In genomic region chr17:48280943-48281738, GRCm38 (mm10) we compare ENCODE assay signal across 8 mouse cellular contexts. TPM values are rescaled to one million over a fixed set of nuclear protein-coding genes. Genes with fewer than 3 reads are reported as not detected.
DNase-seq lines count a peak whose midpoint lies in the region; ATAC-seq and TF ChIP-seq lines count a peak whose summit lies in the region.

No protein-coding gene starts in this region.

- 31% methylated on average over 18 of the region's 18 CpGs for WGBS in heart, postnatal 0 days
- WGBS in embryonic facial prominence, embryonic 12.5 days: 20% methylated on average over 18 of the region's 18 CpGs
- 19% methylated on average over 18 of the region's 18 CpGs for WGBS in intestine, embryonic 16.5 days
- 23% methylated on average over 18 of the region's 18 CpGs for WGBS in midbrain, postnatal 0 days

- no peak for TF ChIP-seq CTCF in heart, postnatal 0 days (IDR thresholded peaks at IDR 0.05; ENCODE audit: low read depth)
- no peak for TF ChIP-seq CTCF in midbrain, postnatal 0 days (IDR thresholded peaks at IDR 0.05)
- no peak for TF ChIP-seq CTCF in layer of hippocampus, adult 2 months (conservative IDR thresholded peaks at IDR 0.05)

- H3K4me2 ChIP-seq in heart, postnatal 0 days (ENCODE audit: low read depth, low read length): peak overlapping the region; percentile 53
- peak overlapping the region; percentile 50 for H3K4me2 ChIP-seq in embryonic facial prominence, embryonic 12.5 days (replicated peaks)
- H3K4me2 ChIP-seq in intestine, embryonic 16.5 days (ENCODE audit: low read depth, low read length): peak overlapping the region; percentile 50
- peak overlapping the region; percentile 44 for H3K4me2 ChIP-seq in midbrain, postnatal 0 days (ENCODE audit: low read depth, low read length, poor library complexity, severe bottlenecking)

- H3K9ac ChIP-seq in heart, postnatal 0 days (replicated peaks; ENCODE audit: low read depth, low read length): peak overlapping the region; percentile 15; the same call in 1 of the 2 replicates
- H3K9ac ChIP-seq in embryonic facial prominence, embryonic 12.5 days: peak overlapping the region; percentile 40; the same call in 1 of the 2 replicates
- peak overlapping the region; percentile 56 for H3K9ac ChIP-seq in intestine, embryonic 16.5 days (ENCODE audit: low read depth, low read length)
- no peak overlapping the region; the same call in 1 of the 2 replicates for H3K9ac ChIP-seq in midbrain, postnatal 0 days (replicated peaks; ENCODE audit: low read length, poor library complexity, severe bottlenecking)

- peak overlapping the region; percentile 27 for H3K4me3 ChIP-seq in heart, postnatal 0 days (ENCODE audit: low read depth, low read length)
- H3K4me3 ChIP-seq in embryonic facial prominence, embryonic 12.5 days: peak overlapping the region; percentile 26
- H3K4me3 ChIP-seq in intestine, embryonic 16.5 days (ENCODE audit: low read length): peak overlapping the region; percentile 30
- H3K4me3 ChIP-seq in midbrain, postnatal 0 days (ENCODE audit: low read depth, low read length): peak overlapping the region; percentile 21
- H3K4me3 ChIP-seq in layer of hippocampus, adult 2 months: no peak overlapping the region

- intact Hi-C loops in heart, postnatal 10 days (cut with DNase I): no loop called here

- no peak for DNase-seq in heart, postnatal 0 days (ENCODE audit: low spot score)
- DNase-seq in heart, postnatal 10 days: no peak
- no peak for DNase-seq in midbrain, postnatal 0 days (ENCODE audit: low spot score)
- DNase-seq in cerebellum, adult 11 months: no peak
- DNase-seq in layer of hippocampus, adult 2 months (ENCODE audit: low spot score in 2 of 2): no peak
- no peak for DNase-seq in layer of hippocampus, adult 18-20 months (ENCODE audit: low spot score in 2 of 2)

- TF ChIP-seq EP300 in heart, postnatal 0 days (IDR thresholded peaks at IDR 0.05; ENCODE audit: low read depth): no peak

- no peaks in the 10 kb centered on the region for H3K27me3 ChIP-seq in heart, postnatal 0 days (ENCODE audit: control insufficient read depth, insufficient read depth, low read length)
- H3K27me3 ChIP-seq in embryonic facial prominence, embryonic 12.5 days: no peaks in the 10 kb centered on the region
- H3K27me3 ChIP-seq in intestine, embryonic 16.5 days (replicated peaks; ENCODE audit: control insufficient read depth, insufficient read depth, low read length): no peaks in the 10 kb centered on the region
- no peaks in the 10 kb centered on the region for H3K27me3 ChIP-seq in midbrain, postnatal 0 days (ENCODE audit: insufficient read depth, low read length)

- H3K4me1 ChIP-seq in heart, postnatal 0 days (ENCODE audit: control insufficient read depth, insufficient read depth): 0 out of 2 replicates have a peak, but pooled peaks cover 5% of the 10 kb centered on the region
- peaks cover 12% of the 10 kb centered on the region for H3K4me1 ChIP-seq in embryonic facial prominence, embryonic 12.5 days
- H3K4me1 ChIP-seq in intestine, embryonic 16.5 days (ENCODE audit: control insufficient read depth, insufficient read depth, low read length): peaks cover 7% of the 10 kb centered on the region; the same call in 1 of the 2 replicates
- no peaks in the 10 kb centered on the region for H3K4me1 ChIP-seq in midbrain, postnatal 0 days (ENCODE audit: insufficient read depth, low read length)

- no peaks in the 10 kb centered on the region for H3K36me3 ChIP-seq in heart, postnatal 0 days (replicated peaks; ENCODE audit: control insufficient read depth, insufficient read depth, low read length)
- H3K36me3 ChIP-seq in embryonic facial prominence, embryonic 12.5 days: no peaks in the 10 kb centered on the region
- no peaks in the 10 kb centered on the region for H3K36me3 ChIP-seq in intestine, embryonic 16.5 days (ENCODE audit: control insufficient read depth, insufficient read depth, low read length)
- no peaks in the 10 kb centered on the region for H3K36me3 ChIP-seq in midbrain, postnatal 0 days (ENCODE audit: insufficient read depth, low read length)

- ATAC-seq in heart, postnatal 0 days (ENCODE audit: insufficient read depth, low read depth): no peak
- ATAC-seq in embryonic facial prominence, embryonic 12.5 days (ENCODE audit: insufficient number of reproducible peaks, insufficient read depth, low FRiP score, low TSS enrichment): peak; percentile 41; the same call in 1 of the 2 replicates
- peak; percentile 53 for ATAC-seq in intestine, embryonic 16.5 days
- no peak for ATAC-seq in midbrain, postnatal 0 days (ENCODE audit: low FRiP score)

- no peak overlapping the region for H3K27ac ChIP-seq in heart, postnatal 0 days (ENCODE audit: low read depth)
- peak overlapping the region; percentile 76 for H3K27ac ChIP-seq in embryonic facial prominence, embryonic 12.5 days
- H3K27ac ChIP-seq in intestine, embryonic 16.5 days (ENCODE audit: low read length): no peak overlapping the region
- H3K27ac ChIP-seq in midbrain, postnatal 0 days (ENCODE audit: low read depth, low read length): no peak overlapping the region
- H3K27ac ChIP-seq in layer of hippocampus, adult 2 months: no peak overlapping the region

- no peaks in the 10 kb centered on the region for H3K9me3 ChIP-seq in heart, postnatal 0 days (replicated peaks; ENCODE audit: control insufficient read depth, low read length)
- H3K9me3 ChIP-seq in embryonic facial prominence, embryonic 12.5 days: no peaks in the 10 kb centered on the region
- no peaks in the 10 kb centered on the region for H3K9me3 ChIP-seq in intestine, embryonic 16.5 days (ENCODE audit: control insufficient read depth, low read length)
- H3K9me3 ChIP-seq in midbrain, postnatal 0 days (ENCODE audit: low read length): no peaks in the 10 kb centered on the region

RNA-seq across cellular contexts. Expression of gene Treml4, which starts 17.0 kb away (rescaled TPM):
- 0.19 TPM in 1 of 2 replicates, not detected in the other for total RNA-seq in heart, postnatal 0 days (2014; rRNA removed; ENCODE audit: low replicate concordance)
- 0.36 and 0.44 TPM in 2 replicates for polyA plus RNA-seq in heart, postnatal 0 days (2015; fragmentation: Nextera tagmentation; extraction: Ambion mirVana)
- total RNA-seq in heart, postnatal 10 days (2021): under 1 TPM; 0.14 to 0.97 TPM
- 0.12 and 0.29 TPM in 2 replicates for polyA plus RNA-seq in embryonic facial prominence, embryonic 12.5 days (2016; fragmentation: Nextera tagmentation; extraction: Ambion mirVana)
- 4.0 and 5.8 TPM in 2 replicates for polyA plus RNA-seq in intestine, embryonic 16.5 days (2015; fragmentation: Nextera tagmentation; extraction: Ambion mirVana)
- total RNA-seq in midbrain, postnatal 0 days (2014; rRNA removed): 0.27 TPM in 1 of 2 replicates, not detected in the other
- 0.16 and 0.22 TPM in 2 replicates for polyA plus RNA-seq in midbrain, postnatal 0 days (2015; fragmentation: Nextera tagmentation; extraction: Ambion mirVana)
- not detected for total RNA-seq in layer of hippocampus, adult 2 months (2021)
- total RNA-seq in layer of hippocampus, adult 18-20 months (2021): not detected

RNA-seq across cellular contexts. Expression of gene Treml2, which starts 18.2 kb away (rescaled TPM):
- 0.15 and 7.9 TPM in 2 replicates for total RNA-seq in heart, postnatal 0 days (2014; rRNA removed; ENCODE audit: low replicate concordance)
- not detected in 2 replicates for polyA plus RNA-seq in heart, postnatal 0 days (2015; fragmentation: Nextera tagmentation; extraction: Ambion mirVana)
- total RNA-seq in heart, postnatal 10 days (2021): under 1 TPM; 0.42 to 0.69 TPM
- polyA plus RNA-seq in embryonic facial prominence, embryonic 12.5 days (2016; fragmentation: Nextera tagmentation; extraction: Ambion mirVana): 0.23 and 0.80 TPM in 2 replicates
- 0.27 and 0.37 TPM in 2 replicates for polyA plus RNA-seq in intestine, embryonic 16.5 days (2015; fragmentation: Nextera tagmentation; extraction: Ambion mirVana)
- 0.42 and 0.49 TPM in 2 replicates for total RNA-seq in midbrain, postnatal 0 days (2014; rRNA removed)
- polyA plus RNA-seq in midbrain, postnatal 0 days (2015; fragmentation: Nextera tagmentation; extraction: Ambion mirVana): 0.06 and 0.07 TPM in 2 replicates
- under 1 TPM; 0.25 to 0.36 TPM for total RNA-seq in layer of hippocampus, adult 2 months (2021)
- total RNA-seq in layer of hippocampus, adult 18-20 months (2021): under 1 TPM; 0.22 to 0.36 TPM

RNA-seq across cellular contexts. Expression of gene Trem3, which starts 33.6 kb away (rescaled TPM):
- total RNA-seq in heart, postnatal 0 days (2014; rRNA removed; ENCODE audit: low replicate concordance): not detected in 2 replicates
- polyA plus RNA-seq in heart, postnatal 0 days (2015; fragmentation: Nextera tagmentation; extraction: Ambion mirVana): 0.11 and 0.15 TPM in 2 replicates
- not detected for total RNA-seq in heart, postnatal 10 days (2021)
- polyA plus RNA-seq in embryonic facial prominence, embryonic 12.5 days (2016; fragmentation: Nextera tagmentation; extraction: Ambion mirVana): not detected in 2 replicates
- 0.37 and 0.57 TPM in 2 replicates for polyA plus RNA-seq in intestine, embryonic 16.5 days (2015; fragmentation: Nextera tagmentation; extraction: Ambion mirVana)
- total RNA-seq in midbrain, postnatal 0 days (2014; rRNA removed): not detected in 2 replicates
- not detected in 2 replicates for polyA plus RNA-seq in midbrain, postnatal 0 days (2015; fragmentation: Nextera tagmentation; extraction: Ambion mirVana)
- total RNA-seq in layer of hippocampus, adult 2 months (2021): not detected
- not detected for total RNA-seq in layer of hippocampus, adult 18-20 months (2021)

RNA-seq across cellular contexts. Expression of gene B430306N03Rik, which starts 34.8 kb away (rescaled TPM):
- total RNA-seq in heart, postnatal 0 days (2014; rRNA removed; ENCODE audit: low replicate concordance): 0.23 and 0.31 TPM in 2 replicates
- 0.16 and 0.18 TPM in 2 replicates for polyA plus RNA-seq in heart, postnatal 0 days (2015; fragmentation: Nextera tagmentation; extraction: Ambion mirVana)
- total RNA-seq in heart, postnatal 10 days (2021): under 1 TPM in 1 of 2 experiments, not detected in 1; 0.15 TPM
- 0.50 TPM in 1 of 2 replicates, not detected in the other for polyA plus RNA-seq in embryonic facial prominence, embryonic 12.5 days (2016; fragmentation: Nextera tagmentation; extraction: Ambion mirVana)
- 0.44 and 0.59 TPM in 2 replicates for polyA plus RNA-seq in intestine, embryonic 16.5 days (2015; fragmentation: Nextera tagmentation; extraction: Ambion mirVana)
- total RNA-seq in midbrain, postnatal 0 days (2014; rRNA removed): 0.16 TPM in 1 of 2 replicates, not detected in the other
- polyA plus RNA-seq in midbrain, postnatal 0 days (2015; fragmentation: Nextera tagmentation; extraction: Ambion mirVana): 0.06 and 0.10 TPM in 2 replicates
- not detected for total RNA-seq in layer of hippocampus, adult 2 months (2021)
- under 1 TPM in 1 of 2 experiments, not detected in 1; 0.10 TPM for total RNA-seq in layer of hippocampus, adult 18-20 months (2021)

RNA-seq across cellular contexts. Expression of gene Trem1, which starts 48.6 kb away (rescaled TPM):
- total RNA-seq in heart, postnatal 0 days (2014; rRNA removed; ENCODE audit: low replicate concordance): 1.6 TPM in 1 of 2 replicates, not detected in the other
- 0.04 TPM in 2 replicates for polyA plus RNA-seq in heart, postnatal 0 days (2015; fragmentation: Nextera tagmentation; extraction: Ambion mirVana)
- under 1 TPM; 0.12 to 0.15 TPM for total RNA-seq in heart, postnatal 10 days (2021)
- 0.06 and 0.08 TPM in 2 replicates for polyA plus RNA-seq in embryonic facial prominence, embryonic 12.5 days (2016; fragmentation: Nextera tagmentation; extraction: Ambion mirVana)
- 0.56 and 0.72 TPM in 2 replicates for polyA plus RNA-seq in intestine, embryonic 16.5 days (2015; fragmentation: Nextera tagmentation; extraction: Ambion mirVana)
- total RNA-seq in midbrain, postnatal 0 days (2014; rRNA removed): not detected in 2 replicates
- polyA plus RNA-seq in midbrain, postnatal 0 days (2015; fragmentation: Nextera tagmentation; extraction: Ambion mirVana): not detected in 2 replicates
- total RNA-seq in layer of hippocampus, adult 2 months (2021): not detected
- not detected for total RNA-seq in layer of hippocampus, adult 18-20 months (2021)

Comparison
In these comparisons a context has a peak if more than half of its experiments do, and no peak if none do; other contexts are left out.
1. ATAC-seq: peak in embryonic facial prominence, embryonic 12.5 days (single experiment) and intestine, embryonic 16.5 days (single experiment); none in heart, postnatal 0 days (single experiment) and midbrain, postnatal 0 days (single experiment).
2. Peak in every context shown above with its lines, with median percentiles within 50 percentile points of each other: H3K4me2 ChIP-seq.